Mouse (Mus musculus): ENCODE results near the gene Bicc1. TPM values are rescaled to one million over a fixed set of nuclear protein-coding genes. Genes with fewer than 3 reads are reported as not detected.

Gene Bicc1
- polyA plus RNA-seq, 1 experiment from 2014 or later = 3.7 TPM

GRCm38 (mm10) chr10:71181931-71182330 is 22.4 kb upstream of the Bicc1 start:
- H3K9ac ChIP-seq (replicated peaks) = no peak overlapping the region
- no peaks in the 10 kb centered on the region for H3K4me1 ChIP-seq
- no peak overlapping the region for H3K4me2 ChIP-seq (replicated peaks)
- WGBS = 88% methylated on average over 4 of the region's 4 CpGs
- H3K4me3 ChIP-seq = no peak overlapping the region
- no peak overlapping the region for H3K27ac ChIP-seq (replicated peaks)
- H3K27me3 ChIP-seq = no peaks in the 10 kb centered on the region
- H3K36me3 ChIP-seq = no peaks in the 10 kb centered on the region
- ATAC-seq (replicated peaks) = no peak
- H3K9me3 ChIP-seq = 0 out of 2 replicates have a peak, but pooled peaks cover 3% of the 10 kb centered on the region

GRCm38 (mm10) chr10:71181091-71181490 is 21.6 kb upstream of the Bicc1 start:
- Histone ChIP-seq H3K9ac (replicated peaks) (no peak overlapping the region), H3K36me3 (no peaks in the 10 kb centered on the region), H3K4me2 (replicated peaks) (no peak overlapping the region), H3K4me3 (no peak overlapping the region), H3K27me3 (no peaks in the 10 kb centered on the region), H3K9me3 (0 out of 2 replicates have a peak, but pooled peaks cover 3% of the 10 kb centered on the region), H3K4me1 (no peaks in the 10 kb centered on the region), H3K27ac (replicated peaks) (no peak overlapping the region)
- no peak for ATAC-seq (replicated peaks)
- WGBS = 82% methylated on average over 2 of the region's 2 CpGs

GRCm38 (mm10) chr10:71180057-71180456 is 20.6 kb upstream of the Bicc1 start:
- H3K4me1 ChIP-seq = no peaks in the 10 kb centered on the region
- no peak overlapping the region for H3K4me3 ChIP-seq
- H3K9me3 ChIP-seq = 0 out of 2 replicates have a peak, but pooled peaks cover 3% of the 10 kb centered on the region
- H3K27me3 ChIP-seq = no peaks in the 10 kb centered on the region
- H3K36me3 ChIP-seq = no peaks in the 10 kb centered on the region
- WGBS = 75% methylated on average over 2 of the region's 2 CpGs
- no peak for ATAC-seq (replicated peaks)
- H3K27ac ChIP-seq (replicated peaks) = no peak overlapping the region
- no peak overlapping the region for H3K4me2 ChIP-seq (replicated peaks)
- H3K9ac ChIP-seq (replicated peaks) = no peak overlapping the region

- Histone ChIP-seq H3K27ac (replicated peaks) (no peak overlapping the region), H3K4me2 (replicated peaks) (no peak overlapping the region), H3K36me3 (no peaks in the 10 kb centered on the region), H3K9ac (replicated peaks) (no peak overlapping the region), H3K4me3 (no peak overlapping the region), H3K4me1 (no peaks in the 10 kb centered on the region), H3K9me3 (0 out of 2 replicates have a peak, but pooled peaks cover 3% of the 10 kb centered on the region), H3K27me3 (no peaks in the 10 kb centered on the region)
- no peak for ATAC-seq (replicated peaks)
- 89% methylated on average over 7 of the region's 7 CpGs for WGBS
These were observed 17.7 kb upstream of the Bicc1 start for GRCm38 (mm10) chr10:71177201-71177600.

- H3K4me2 ChIP-seq (replicated peaks) = no peak overlapping the region
These were observed 16.8 kb upstream of the Bicc1 start for GRCm38 (mm10) chr10:71176341-71176740.

GRCm38 (mm10) chr10:71175280-71175679 is 15.8 kb upstream of the Bicc1 start:
- no peak overlapping the region for H3K4me3 ChIP-seq
- no peaks in the 10 kb centered on the region for H3K36me3 ChIP-seq
- ATAC-seq (replicated peaks) = no peak

More at GRCm38 (mm10) chr10:71176341-71176740, 16.8 kb upstream of the Bicc1 start:
- WGBS = 73% methylated on average over 8 of the region's 8 CpGs
- Histone ChIP-seq H3K27me3 (no peaks in the 10 kb centered on the region), H3K9me3 (0 out of 2 replicates have a peak, but pooled peaks cover 3% of the 10 kb centered on the region), H3K36me3 (no peaks in the 10 kb centered on the region), H3K27ac (replicated peaks) (no peak overlapping the region), H3K4me3 (no peak overlapping the region), H3K4me1 (no peaks in the 10 kb centered on the region), H3K9ac (replicated peaks) (no peak overlapping the region)
- no peak for ATAC-seq (replicated peaks)

GRCm38 (mm10) chr10:71171414-71171813 is 11.9 kb upstream of the Bicc1 start:
- Histone ChIP-seq H3K27me3 (no peaks in the 10 kb centered on the region), H3K27ac (replicated peaks) (no peak overlapping the region), H3K9ac (replicated peaks) (no peak overlapping the region), H3K4me3 (no peak overlapping the region), H3K9me3 (no peaks in the 10 kb centered on the region), H3K36me3 (no peaks in the 10 kb centered on the region), H3K4me1 (no peaks in the 10 kb centered on the region), H3K4me2 (replicated peaks) (no peak overlapping the region)
- ATAC-seq (replicated peaks) = no peak
- WGBS = 97% methylated on average over 1 of the region's 1 CpGs

More at GRCm38 (mm10) chr10:71175280-71175679, 15.8 kb upstream of the Bicc1 start:
- H3K9me3 ChIP-seq = 0 out of 2 replicates have a peak, but pooled peaks cover 3% of the 10 kb centered on the region
- no peak overlapping the region for H3K4me2 ChIP-seq (replicated peaks)
- no peak overlapping the region for H3K27ac ChIP-seq (replicated peaks)
- no peaks in the 10 kb centered on the region for H3K4me1 ChIP-seq
- no peak overlapping the region for H3K9ac ChIP-seq (replicated peaks)
- H3K27me3 ChIP-seq = no peaks in the 10 kb centered on the region
- WGBS = 97% methylated on average over 15 of the region's 15 CpGs

GRCm38 (mm10) chr10:71170771-71171170 is 11.3 kb upstream of the Bicc1 start:
- Histone ChIP-seq H3K9me3 (no peaks in the 10 kb centered on the region), H3K27me3 (no peaks in the 10 kb centered on the region), H3K27ac (replicated peaks) (no peak overlapping the region), H3K4me2 (replicated peaks) (no peak overlapping the region), H3K4me1 (no peaks in the 10 kb centered on the region), H3K36me3 (no peaks in the 10 kb centered on the region), H3K9ac (replicated peaks) (no peak overlapping the region), H3K4me3 (no peak overlapping the region)
- no peak for ATAC-seq (replicated peaks)
- 93% methylated on average over 5 of the region's 5 CpGs for WGBS

- Histone ChIP-seq H3K9ac (replicated peaks) (no peak overlapping the region), H3K36me3 (no peaks in the 10 kb centered on the region), H3K9me3 (no peaks in the 10 kb centered on the region), H3K27ac (replicated peaks) (no peak overlapping the region), H3K4me1 (no peaks in the 10 kb centered on the region), H3K4me2 (replicated peaks) (no peak overlapping the region), H3K4me3 (no peak overlapping the region), H3K27me3 (no peaks in the 10 kb centered on the region)
- WGBS = 93% methylated on average over 10 of the region's 10 CpGs
- no peak for ATAC-seq (replicated peaks)
These were observed 10.3 kb upstream of the Bicc1 start for GRCm38 (mm10) chr10:71169811-71170210.

- H3K4me3 ChIP-seq = no peak overlapping the region
- H3K9ac ChIP-seq (replicated peaks) = no peak overlapping the region
- no peak overlapping the region for H3K27ac ChIP-seq (replicated peaks)
- no peaks in the 10 kb centered on the region for H3K36me3 ChIP-seq
- no peaks in the 10 kb centered on the region for H3K9me3 ChIP-seq
- ATAC-seq (replicated peaks) = no peak
- WGBS = 44% methylated on average over 4 of the region's 4 CpGs
- H3K4me2 ChIP-seq (replicated peaks) = no peak overlapping the region
- no peaks in the 10 kb centered on the region for H3K4me1 ChIP-seq
- no peaks in the 10 kb centered on the region for H3K27me3 ChIP-seq
These were observed 9.7 kb upstream of the Bicc1 start for GRCm38 (mm10) chr10:71169171-71169570.

- Histone ChIP-seq H3K9me3 (no peaks in the 10 kb centered on the region), H3K9ac (replicated peaks) (no peak overlapping the region), H3K4me1 (peaks cover 9% of the 10 kb centered on the region), H3K4me3 (no peak overlapping the region), H3K4me2 (replicated peaks) (no peak overlapping the region), H3K36me3 (no peaks in the 10 kb centered on the region), H3K27me3 (no peaks in the 10 kb centered on the region), H3K27ac (replicated peaks) (no peak overlapping the region)
- no peak for ATAC-seq (replicated peaks)
- WGBS = 83% methylated on average over 12 of the region's 12 CpGs
These were observed 949 bp upstream of the Bicc1 start for GRCm38 (mm10) chr10:71160449-71160848.

GRCm38 (mm10) chr10:71158940-71159675 is 392 bp downstream of the Bicc1 start:
- H3K4me3 ChIP-seq = peak overlapping the region; percentile 66
- H3K9me3 ChIP-seq = no peaks in the 10 kb centered on the region
- peak overlapping the region; percentile 96 for H3K4me2 ChIP-seq (replicated peaks)
- H3K9ac ChIP-seq (replicated peaks) = peak overlapping the region; percentile 66
- ATAC-seq (replicated peaks) = peak; percentile 81
- H3K27me3 ChIP-seq = no peaks in the 10 kb centered on the region
- H3K36me3 ChIP-seq = no peaks in the 10 kb centered on the region
- WGBS = under 1% methylated on average over 62 of the region's 65 CpGs
- no peak overlapping the region for H3K27ac ChIP-seq (replicated peaks)
- peaks cover 9% of the 10 kb centered on the region for H3K4me1 ChIP-seq

- Histone ChIP-seq H3K9ac (replicated peaks) (no peak overlapping the region), H3K27me3 (no peaks in the 10 kb centered on the region), H3K27ac (replicated peaks) (no peak overlapping the region), H3K36me3 (no peaks in the 10 kb centered on the region), H3K4me2 (replicated peaks) (no peak overlapping the region), H3K4me1 (peaks cover 9% of the 10 kb centered on the region), H3K4me3 (no peak overlapping the region), H3K9me3 (no peaks in the 10 kb centered on the region)
- ATAC-seq (replicated peaks) = no peak
- 92% methylated on average over 5 of the region's 5 CpGs for WGBS
These were observed 2.9 kb downstream of the Bicc1 start for GRCm38 (mm10) chr10:71156569-71156968.

All from forebrain, embryonic 15.5 days (tissue).